Mouse (Mus musculus): ENCODE measurements at regions not wholly inside any gene's neighbourhood (a gene's known extent, or its start where the extent isn't known, plus 50 kb on each side); places are given as distances from the start of the nearest gene placed in this dataset.

GRCm38 (mm10) chr12:12539291-12539690 lies 277.4 kb downstream of the Fam49a start:
- TF ChIP-seq CTCF (IDR thresholded peaks at IDR 0.05; ENCODE audit: low read depth, low read length), result no peak
- TF ChIP-seq POLR2A (IDR thresholded peaks at IDR 0.05; ENCODE audit: extremely low read depth, insufficient read depth, low read length), result no peak
